Mouse (Mus musculus) forebrain, postnatal 0 days (tissue): Measurements from ENCODE around the gene Olfr1383. TPM values are rescaled to one million over a fixed set of nuclear protein-coding genes. Genes with fewer than 3 reads are reported as not detected.
"Not testable (repeated sequence)": the region's sequence is repeated elsewhere in the genome, so short reads cannot be mapped to it uniquely, and the experiment has no call there.

ENCODE experiments used
- ATAC-seq: fragments of 200-750 bp; cut with Nextera tagmentation; 2 replicates; pipeline ENCODE4 v1.8.0; 2017; ENCODE audit warnings: mild to moderate bottlenecking, moderate library complexity
- DNase-seq: peaks from one replicate; pipeline ENCODE4 v3.0.0-alpha.2; 2015
- H3K27ac ChIP-seq: fragments of 300-500 bp; sonication (generic); 2 replicates; pipeline ENCODE4 v1.5.1; 2014; ENCODE audit warnings: low read depth, mild to moderate bottlenecking, antibody characterized with exemption, low read length, moderate library complexity, mixed read lengths
- H3K27me3 ChIP-seq: fragments of 300-500 bp; sonication (generic); 2 replicates; pipeline ENCODE4 v1.6.1; 2014; ENCODE audit warnings: mild to moderate bottlenecking, low read length, mixed read lengths; ENCODE audit not compliant: insufficient read depth
- H3K36me3 ChIP-seq: fragments of 300-500 bp; sonication (generic); 2 replicates; pipeline ENCODE4 v1.6.1; 2014; ENCODE audit warnings: mild to moderate bottlenecking, moderate library complexity; ENCODE audit not compliant: insufficient read depth
- H3K4me1 ChIP-seq: fragments of 300-500 bp; sonication (generic); 2 replicates; pipeline ENCODE4 v1.6.1; 2014; ENCODE audit warnings: antibody characterized with exemption; ENCODE audit not compliant: insufficient read depth
- H3K4me2 ChIP-seq: fragments of 300-500 bp; sonication (generic); 2 replicates; pipeline ENCODE4 v1.6.1; 2014; ENCODE audit warnings: low read depth, mild to moderate bottlenecking, moderate library complexity
- H3K4me3 ChIP-seq: fragments of 300-500 bp; sonication (generic); 2 replicates; pipeline ENCODE4 v1.5.1; 2014; ENCODE audit warnings: low read depth, low read length, mixed read lengths
- H3K9ac ChIP-seq: fragments of 300-500 bp; sonication (generic); 2 replicates; pipeline ENCODE4 v1.6.1; 2014; ENCODE audit warnings: mild to moderate bottlenecking
- H3K9me3 ChIP-seq: fragments of 300-500 bp; sonication (generic); 2 replicates; pipeline ENCODE4 v1.6.1; 2016; ENCODE audit warnings: low read length
- CTCF ChIP-seq: sonication (generic); IDR thresholded peaks from 2 replicates; pipeline ENCODE4 v1.5.1; 2016; ENCODE audit warnings: antibody characterized with exemption, control low read depth, low read depth
- WGBS: fragments of 180-500 bp; shearing (Covaris S2); extraction: QIAGEN DNeasy Blood & Tissue Kit; methylation state at CpG from one replicate; pipeline ENCODE4 v1.1.7; 2014; 5-methylcytosine and 5-hydroxymethylcytosine counted together
- polyA plus RNA-seq: library from polyadenylated mRNA; unstranded; fragments of >200 nt; fragmentation: Nextera tagmentation; extraction: Ambion mirVana; gene quantifications from 2 replicates; pipeline ENCODE4 v1.2.1, GENCODE M21; 2015
- total RNA-seq: library from RNA; depleted of rRNA; stranded (reverse); fragments of >200 nt; gene quantifications from 2 replicates; pipeline ENCODE4 v1.2.3, GENCODE M21; 2014; rRNA removed

Gene Olfr1383
- total RNA-seq (not detected in 2 replicates), polyA plus RNA-seq (not detected in 2 replicates)

DNA sequence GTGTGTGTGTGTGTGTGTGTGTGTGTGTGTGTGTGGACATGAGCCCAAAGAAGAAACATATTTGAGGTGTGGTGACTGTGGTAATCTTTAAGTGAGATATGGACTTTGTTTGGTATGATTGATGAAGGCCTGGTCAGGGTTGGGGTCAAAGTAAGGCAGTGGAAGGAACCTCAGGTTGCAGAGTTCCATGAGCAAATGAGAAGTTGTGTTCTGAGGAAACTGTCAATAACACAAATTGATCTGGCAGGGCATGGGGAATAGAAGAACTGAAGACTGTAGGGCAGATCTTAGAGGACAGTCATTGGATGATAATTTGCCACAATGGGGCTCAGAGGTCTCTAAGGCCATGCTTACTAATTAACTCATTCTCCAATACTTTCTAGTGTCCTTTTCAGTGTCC, at the start of gene Olfr1383:
TSS of gene Olfr1383 (plus strand) at position 301 of the 400 bp plus-strand sequence.
- no peaks in the 10 kb centered on the region for H3K27me3 ChIP-seq
- no peaks in the 10 kb centered on the region for H3K36me3 ChIP-seq
- no peak for DNase-seq
- H3K9ac ChIP-seq: no peak within 1 kb of the TSS
- ATAC-seq: no peak
- TF ChIP-seq CTCF: no peak
- H3K9me3 ChIP-seq: no peaks in the 10 kb centered on the region
- H3K27ac ChIP-seq: no peak within 1 kb of the TSS
- no peak within 1 kb of the TSS for H3K4me2 ChIP-seq
- H3K4me1 ChIP-seq: no peaks in the 10 kb centered on the region
- no peak within 1 kb of the TSS for H3K4me3 ChIP-seq

DNA sequence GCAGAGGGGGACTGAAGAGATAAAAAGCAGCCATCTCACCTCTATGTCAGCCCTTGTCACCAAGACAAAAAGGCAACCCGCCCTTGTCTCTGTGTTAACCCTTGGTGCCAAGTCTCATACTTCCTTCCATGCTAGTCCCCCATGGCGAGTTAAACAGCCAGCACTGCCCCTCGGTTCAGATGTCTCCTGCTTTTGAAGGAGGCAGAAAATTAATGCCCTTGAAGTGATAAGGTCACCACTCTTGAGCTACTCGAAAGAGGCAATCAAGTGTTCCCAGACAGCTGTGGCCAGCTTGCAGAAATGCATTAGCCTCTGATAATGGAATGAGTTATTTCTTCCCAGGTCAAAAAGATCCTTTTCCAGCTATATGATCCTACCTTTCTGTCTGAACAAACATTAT, 33.5 kb upstream of the Olfr1383 start:
- no peak for ATAC-seq
- Histone ChIP-seq H3K9ac (no peak overlapping the region), H3K4me2 (no peak overlapping the region), H3K27me3 (no peaks in the 10 kb centered on the region), H3K9me3 (no peaks in the 10 kb centered on the region), H3K36me3 (no peaks in the 10 kb centered on the region), H3K27ac (no peak overlapping the region), H3K4me1 (no peaks in the 10 kb centered on the region), H3K4me3 (no peak overlapping the region)
- DNase-seq: no peak
- no peak for TF ChIP-seq CTCF
- WGBS: 75% methylated on average over 4 of the region's 4 CpGs

DNA sequence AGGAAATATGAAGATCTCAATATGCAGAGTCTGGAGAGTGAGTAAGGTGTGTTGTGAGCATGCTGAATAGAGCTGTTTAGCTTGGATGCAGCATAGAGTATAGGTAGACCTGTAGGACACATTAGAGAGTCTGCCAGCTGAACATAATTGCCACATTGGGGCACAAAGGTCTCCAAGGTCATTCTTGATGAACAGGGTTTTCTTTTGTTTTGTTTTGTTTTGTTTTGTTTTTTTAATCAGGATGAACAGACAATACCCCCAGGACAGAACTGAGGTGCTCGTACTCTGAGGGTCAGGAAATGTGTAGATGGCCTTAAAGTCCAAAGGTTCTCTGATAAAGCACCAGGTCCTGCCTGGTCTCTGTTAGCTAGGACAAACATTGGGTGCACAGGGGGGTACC, 30.7 kb upstream of the Olfr1383 start, which contains the start of gene Olfr1385:
TSS of gene Olfr1385 (plus strand) at position 301 of the 400 bp plus-strand sequence.
- not testable (repeated sequence) for H3K9me3 ChIP-seq, H3K4me1 ChIP-seq, ATAC-seq, H3K4me2 ChIP-seq, H3K36me3 ChIP-seq, H3K27me3 ChIP-seq, H3K4me3 ChIP-seq, H3K27ac ChIP-seq, H3K9ac ChIP-seq, DNase-seq
- WGBS: 56% methylated on average over 1 of the region's 1 CpGs

DNA sequence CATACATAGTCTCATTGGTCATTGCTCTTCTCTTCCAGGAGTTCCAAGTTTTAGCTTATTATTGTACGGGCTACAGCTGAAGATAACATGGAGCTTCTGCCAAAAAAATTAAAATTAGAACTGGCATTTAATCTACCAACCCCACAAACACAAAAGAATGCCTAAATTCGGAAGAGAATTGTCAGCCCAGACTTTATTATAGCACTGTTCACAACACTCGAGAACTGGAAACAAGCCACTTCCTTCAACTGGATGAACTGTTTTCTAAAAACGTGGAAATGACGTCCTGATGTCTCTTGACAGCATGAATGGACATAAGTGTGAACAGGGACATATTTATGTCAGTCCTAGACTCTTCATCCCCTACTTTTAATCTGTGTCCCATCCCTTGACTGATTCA, 1.4 kb upstream of the Olfr1383 start:
- Histone ChIP-seq H3K4me3 (no peak overlapping the region), H3K36me3 (no peaks in the 10 kb centered on the region), H3K9ac (no peak overlapping the region), H3K27ac (no peak overlapping the region), H3K27me3 (no peaks in the 10 kb centered on the region), H3K9me3 (no peaks in the 10 kb centered on the region), H3K4me2 (no peak overlapping the region), H3K4me1 (no peaks in the 10 kb centered on the region)
- TF ChIP-seq CTCF: no peak
- 74% methylated on average over 5 of the region's 5 CpGs for WGBS
- ATAC-seq (no peak), DNase-seq (no peak)

DNA sequence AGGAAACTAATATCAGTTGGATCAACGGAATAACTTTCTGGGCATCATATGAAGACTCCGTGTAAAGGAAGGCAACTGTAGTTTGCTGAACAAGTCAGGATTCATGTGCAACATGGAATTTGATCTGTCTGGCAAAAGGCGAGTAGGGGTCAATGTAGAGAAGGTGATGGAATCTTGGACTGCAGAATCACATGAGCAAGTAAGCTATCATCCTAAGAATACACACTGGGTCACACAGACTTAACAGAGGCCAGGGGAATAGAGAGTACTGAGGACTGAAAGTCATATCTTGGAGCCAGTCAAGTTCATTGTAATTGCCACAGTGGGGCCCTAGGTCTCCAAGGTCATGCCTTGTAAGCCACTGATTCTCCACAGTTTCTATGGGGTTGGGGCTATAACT, 8.5 kb downstream of the Olfr1383 start, which contains the start of gene Olfr1382:
TSS of gene Olfr1382 (plus strand) at position 301 of the 400 bp plus-strand sequence.
- ATAC-seq (no peak), DNase-seq (no peak)
- H3K9me3 ChIP-seq: no peaks in the 10 kb centered on the region
- TF ChIP-seq CTCF: no peak
- no peaks in the 10 kb centered on the region for H3K4me1 ChIP-seq
- no peaks in the 10 kb centered on the region for H3K27me3 ChIP-seq
- no peaks in the 10 kb centered on the region for H3K36me3 ChIP-seq
- H3K9ac ChIP-seq: no peak within 1 kb of the TSS
- H3K27ac ChIP-seq: no peak within 1 kb of the TSS
- WGBS: 88% methylated on average over 3 of the region's 3 CpGs
- H3K4me2 ChIP-seq: no peak within 1 kb of the TSS
- no peak within 1 kb of the TSS for H3K4me3 ChIP-seq

DNA sequence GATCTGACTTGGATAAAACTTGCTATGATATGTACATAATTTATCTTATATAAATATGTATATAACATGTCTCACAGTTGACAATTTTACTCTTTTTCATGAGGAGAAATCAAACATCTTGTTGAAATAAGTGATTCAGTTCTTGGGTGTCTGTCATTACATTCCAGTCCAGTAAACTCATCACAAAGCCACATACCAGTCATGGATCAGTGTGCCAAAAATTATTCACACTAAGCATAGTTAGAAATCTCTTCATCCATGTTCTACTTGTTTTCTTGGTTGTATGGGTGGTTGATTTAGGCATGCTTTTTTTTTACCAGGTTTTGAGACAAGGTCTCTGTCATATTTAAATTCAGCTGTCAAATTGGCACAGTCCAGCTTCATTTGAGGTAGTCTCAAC, 13.3 kb downstream of the Olfr1383 start:
- H3K4me3 ChIP-seq: no peak overlapping the region
- H3K27me3 ChIP-seq: no peaks in the 10 kb centered on the region
- H3K36me3 ChIP-seq: no peaks in the 10 kb centered on the region
- no peak for DNase-seq
- ATAC-seq: no peak
- TF ChIP-seq CTCF: no peak
- no peaks in the 10 kb centered on the region for H3K9me3 ChIP-seq
- no peaks in the 10 kb centered on the region for H3K4me1 ChIP-seq
- H3K4me2 ChIP-seq: no peak overlapping the region
- H3K27ac ChIP-seq: no peak overlapping the region
- H3K9ac ChIP-seq: no peak overlapping the region

DNA sequence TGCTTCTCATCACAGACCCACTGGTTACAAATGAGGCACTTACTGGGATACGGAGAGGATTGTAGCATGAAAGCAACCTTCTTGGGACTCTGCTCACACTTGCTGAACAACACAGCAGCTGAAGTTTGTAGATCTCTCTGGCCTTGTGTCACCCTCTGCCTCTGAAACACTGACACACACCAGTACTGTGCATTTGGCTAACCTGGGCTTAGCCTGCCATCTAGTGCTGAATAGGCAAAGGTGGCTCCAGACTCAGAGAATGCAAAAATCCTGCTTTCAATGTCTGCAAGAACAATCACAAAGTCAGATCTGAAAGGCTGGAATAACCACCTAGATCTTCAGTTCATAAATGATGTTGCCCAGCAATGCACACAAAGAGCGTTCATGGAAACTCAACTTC, 17.2 kb downstream of the Olfr1383 start:
- not testable (repeated sequence) for H3K4me2 ChIP-seq, H3K36me3 ChIP-seq, H3K27me3 ChIP-seq, H3K9ac ChIP-seq, H3K27ac ChIP-seq, H3K9me3 ChIP-seq, H3K4me1 ChIP-seq, H3K4me3 ChIP-seq
- ATAC-seq (peak; percentile 84), DNase-seq (peak; percentile 50)
- peak; percentile 65 for TF ChIP-seq CTCF
- 83% methylated on average over 2 of the region's 2 CpGs for WGBS

DNA sequence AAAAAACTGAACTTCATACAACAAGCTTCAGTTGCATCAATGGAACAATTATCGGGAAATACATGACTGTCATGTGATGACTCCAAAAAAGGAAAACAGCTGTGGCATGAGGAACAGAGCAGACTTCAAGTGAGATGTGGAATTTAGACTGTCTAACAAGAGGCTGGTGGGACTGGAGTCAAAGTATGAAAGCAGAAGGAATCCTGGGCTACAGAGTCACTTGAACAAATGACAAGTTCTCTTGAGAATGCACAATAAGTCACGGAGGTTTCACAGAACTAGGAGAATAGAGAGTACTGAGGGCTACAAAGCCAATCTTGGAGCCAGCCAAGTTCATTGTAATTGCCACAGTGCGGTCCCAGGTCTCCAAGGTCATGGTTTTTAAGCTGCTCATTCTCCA, 23.7 kb downstream of the Olfr1383 start, which contains the start of gene Olfr1381:
TSS of gene Olfr1381 (plus strand) at position 301 of the 400 bp plus-strand sequence.
- not testable (repeated sequence) for H3K36me3 ChIP-seq, H3K4me3 ChIP-seq, H3K27ac ChIP-seq, H3K4me1 ChIP-seq, DNase-seq, ATAC-seq, H3K4me2 ChIP-seq, H3K9ac ChIP-seq, H3K9me3 ChIP-seq, H3K27me3 ChIP-seq
- 69% methylated on average over 3 of the region's 3 CpGs for WGBS
